Mouse (Mus musculus) CH12.LX (cell line): ENCODE data around the gene Vmn1r224. TPM values are rescaled to one million over a fixed set of nuclear protein-coding genes. Genes with fewer than 3 reads are reported as not detected.

Source experiments
- DNase-seq: peaks from one replicate; pipeline ENCODE4 v3.0.0-alpha.2; 2013; ENCODE audit errors: extremely low read depth
- H3K27ac ChIP-seq: 2 replicates; pipeline ENCODE4 v1.5.1; 2012; ENCODE audit warnings: low read depth, mild to moderate bottlenecking, control low read depth, moderate library complexity; ENCODE audit not compliant: insufficient read depth
- H3K27me3 ChIP-seq: replicated peaks from 2 replicates; pipeline ENCODE3; 2012; ENCODE audit warnings: inconsistent platforms
- H3K36me3 ChIP-seq, 2 experiments: replicated peaks in 1 of 2; 2 replicates each; pipeline versions ENCODE3 to v1.6.1; 2012; ENCODE audit warnings: inconsistent platforms in 1 of 2, low read length in 1 of 2, mild to moderate bottlenecking in 1 of 2, mixed read lengths in 1 of 2, moderate library complexity in 1 of 2; ENCODE audit not compliant: control insufficient read depth in 1 of 2, insufficient read depth in 1 of 2
- H3K4me1 ChIP-seq, 2 experiments: 2 replicates each; pipeline ENCODE4 v1.6.1; 2012; ENCODE audit warnings: inconsistent platforms in 1 of 2, moderate library complexity in 1 of 2; ENCODE audit not compliant: insufficient read depth in 2 of 2, control insufficient read depth in 1 of 2
- H3K4me2 ChIP-seq: 2 replicates; pipeline ENCODE4 v1.6.1; 2012; ENCODE audit warnings: low read depth, mild to moderate bottlenecking, control low read depth; ENCODE audit not compliant: poor library complexity, insufficient read depth, severe bottlenecking
- H3K4me3 ChIP-seq, 3 experiments: fragments of 150-350 bp in 1 of 3; sonication (generic) in 1 of 3; replicated peaks in 1 of 3; 2 replicates each; pipeline versions ENCODE3 to v1.5.1; 2011 to 2012; ENCODE audit warnings: low read depth in 2 of 3, low read length in 2 of 3, mild to moderate bottlenecking in 2 of 3, moderate library complexity in 2 of 3, control low read depth in 1 of 3, improper control_type of control experiment in 1 of 3, inconsistent platforms in 1 of 3, mixed read lengths in 1 of 3; ENCODE audit not compliant: poor library complexity in 1 of 3
- H3K79me2 ChIP-seq: replicated peaks from 2 replicates; pipeline ENCODE4 v1.6.1; 2012; ENCODE audit warnings: mild to moderate bottlenecking, moderate library complexity; ENCODE audit not compliant: control insufficient read depth, poor library complexity, insufficient read depth, severe bottlenecking; ENCODE audit errors: extremely low read depth
- H3K9ac ChIP-seq: 2 replicates; pipeline ENCODE4 v1.6.1; 2012; ENCODE audit warnings: low read depth, mild to moderate bottlenecking, control low read depth, moderate library complexity; ENCODE audit not compliant: insufficient read depth
- H3K9me3 ChIP-seq: replicated peaks from 2 replicates; pipeline ENCODE3; 2012; ENCODE audit warnings: low read length, inconsistent platforms, mixed read lengths
- BHLHE40 ChIP-seq: IDR thresholded peaks from 2 replicates; pipeline ENCODE4 v1.6.1; 2011; ENCODE audit warnings: mild to moderate bottlenecking, low read depth, low read length, improper control_type of control experiment
- CHD2 ChIP-seq: IDR thresholded peaks from 2 replicates; pipeline ENCODE4 v1.6.1; 2011; ENCODE audit warnings: low read length, improper control_type of control experiment
- CTCF ChIP-seq, 2 experiments: IDR thresholded peaks in 1 of 2; conservative IDR thresholded peaks in 1 of 2; 2 replicates each; pipeline ENCODE4 v1.5.1; 2011 to 2012; ENCODE audit warnings: low read depth in 2 of 2, low read length in 2 of 2, improper control_type of control experiment in 1 of 2, inconsistent platforms in 1 of 2, mild to moderate bottlenecking in 1 of 2, moderate library complexity in 1 of 2
- E2F4 ChIP-seq: IDR thresholded peaks from 2 replicates; pipeline ENCODE4 v1.6.1; 2011; ENCODE audit warnings: low read depth, low read length, improper control_type of control experiment; ENCODE audit not compliant: insufficient replicate concordance
- ELF1 ChIP-seq: IDR thresholded peaks from 2 replicates; pipeline ENCODE4 v1.6.1; 2014; ENCODE audit warnings: low read depth, mild to moderate bottlenecking, inconsistent platforms, low read length, improper control_type of control experiment
- GABPA ChIP-seq: IDR thresholded peaks from 2 replicates; pipeline ENCODE4 v1.6.1; 2012; ENCODE audit warnings: low read depth, low read length, improper control_type of control experiment, inconsistent platforms; ENCODE audit not compliant: insufficient replicate concordance
- JUN ChIP-seq: IDR thresholded peaks from 2 replicates; pipeline ENCODE4 v1.6.1; 2011; ENCODE audit warnings: low read depth, mild to moderate bottlenecking, low read length, improper control_type of control experiment, moderate library complexity; ENCODE audit not compliant: insufficient read depth
- KAT2A ChIP-seq: IDR thresholded peaks from 2 replicates; pipeline ENCODE4 v1.6.1; 2012; ENCODE audit warnings: low read length, improper control_type of control experiment, inconsistent platforms; ENCODE audit not compliant: insufficient replicate concordance
- MAFK ChIP-seq: IDR thresholded peaks from 2 replicates; pipeline ENCODE4 v1.6.1; 2011; ENCODE audit warnings: low read length, improper control_type of control experiment; ENCODE audit not compliant: insufficient replicate concordance
- MAX ChIP-seq: IDR thresholded peaks from 2 replicates; pipeline ENCODE4 v1.6.1; 2011; ENCODE audit warnings: low read length, improper control_type of control experiment
- MEF2A ChIP-seq: IDR thresholded peaks from 2 replicates; pipeline ENCODE4 v1.6.1; 2014; ENCODE audit warnings: low read depth, mild to moderate bottlenecking, inconsistent platforms, low read length, improper control_type of control experiment, borderline replicate concordance
- MXI1 ChIP-seq: IDR thresholded peaks from 2 replicates; pipeline ENCODE4 v1.6.1; 2011; ENCODE audit warnings: mild to moderate bottlenecking, low read depth, low read length, improper control_type of control experiment
- MYC ChIP-seq: IDR thresholded peaks from 2 replicates; pipeline ENCODE4 v1.6.1; 2011; ENCODE audit warnings: low read depth, mild to moderate bottlenecking, improper control_type of control experiment, low read length
- NELFE ChIP-seq: IDR thresholded peaks from 2 replicates; pipeline ENCODE4 v1.6.1; 2011; ENCODE audit warnings: low read depth, low read length, improper control_type of control experiment
- NRF1 ChIP-seq: IDR thresholded peaks from 2 replicates; pipeline ENCODE4 v1.6.1; 2014; ENCODE audit warnings: low read depth, mild to moderate bottlenecking, inconsistent platforms, low read length, improper control_type of control experiment, moderate library complexity
- PAX5 ChIP-seq: IDR thresholded peaks from 2 replicates; pipeline ENCODE4 v1.6.1; 2012; ENCODE audit warnings: low read length, inconsistent platforms, mixed read lengths
- POLR2A ChIP-seq: IDR thresholded peaks from 2 replicates; pipeline ENCODE4 v1.6.1; 2011; ENCODE audit warnings: low read depth, mild to moderate bottlenecking, improper control_type of control experiment, low read length
- POLR2AphosphoS2 ChIP-seq: IDR thresholded peaks from 2 replicates; pipeline ENCODE4 v1.6.1; 2011; ENCODE audit warnings: low read depth, low read length, improper control_type of control experiment
- RAD21 ChIP-seq: IDR thresholded peaks from 2 replicates; pipeline ENCODE4 v1.6.1; 2011; ENCODE audit warnings: low read depth, mild to moderate bottlenecking, low read length, improper control_type of control experiment, moderate library complexity
- SMC3 ChIP-seq: IDR thresholded peaks from 2 replicates; pipeline ENCODE4 v1.6.1; 2011; ENCODE audit warnings: low read depth, low read length, improper control_type of control experiment
- TBP ChIP-seq: conservative IDR thresholded peaks from 2 replicates; pipeline ENCODE4 v1.6.1; 2011; ENCODE audit warnings: low read depth, low read length, improper control_type of control experiment
- TCF12 ChIP-seq: IDR thresholded peaks from 2 replicates; pipeline ENCODE4 v1.6.1; 2014; ENCODE audit warnings: low read depth, mild to moderate bottlenecking, inconsistent platforms, low read length, improper control_type of control experiment
- UBTF ChIP-seq: IDR thresholded peaks from 2 replicates; pipeline ENCODE4 v1.6.1; 2012; ENCODE audit warnings: low read depth, mild to moderate bottlenecking, inconsistent platforms, low read length, improper control_type of control experiment, moderate library complexity
- USF1 ChIP-seq: IDR thresholded peaks from 2 replicates; pipeline ENCODE4 v1.6.1; 2014; ENCODE audit warnings: low read depth, mild to moderate bottlenecking, inconsistent platforms, low read length, improper control_type of control experiment
- ZC3H11A ChIP-seq: IDR thresholded peaks from 2 replicates; pipeline ENCODE4 v1.6.1; 2012; ENCODE audit warnings: low read depth, mild to moderate bottlenecking, inconsistent platforms, low read length, improper control_type of control experiment
- ZMIZ1 ChIP-seq: IDR thresholded peaks from 2 replicates; pipeline ENCODE4 v1.6.1; 2012; ENCODE audit warnings: low read depth, mild to moderate bottlenecking, inconsistent platforms, low read length, improper control_type of control experiment
- ZNF384 ChIP-seq: IDR thresholded peaks from 2 replicates; pipeline ENCODE4 v1.6.1; 2012; ENCODE audit warnings: low read depth, low read length, improper control_type of control experiment, inconsistent platforms
- dilution Hi-C: fragments of 300-500 bp; cut with MboI; formaldehyde crosslinking; loops from 2 replicates; pipeline ENCODE4 v1.14.3; 2020; ENCODE audit warnings: low sequenced_read_pairs; ENCODE audit not compliant: extremely low pct_unique_long_range_greater_than_20kb, extremely low pct_ligation_motif_present
- in situ Hi-C: fragments of 300-500 bp; cut with MboI; formaldehyde crosslinking; loops from 3 replicates; pipeline ENCODE4 v1.14.3; 2019; ENCODE audit warnings: low sequenced_read_pairs, low pct_ligation_motif_present, low pct_unique_long_range_greater_than_20kb, mixed read lengths
- polyA plus RNA-seq: library from polyadenylated mRNA; unstranded; fragments of >175 nt; gene quantifications from 2 replicates; pipeline ENCODE4 v1.2.1, GENCODE M21; 2012; ENCODE audit warnings: low read depth; ENCODE audit not compliant: insufficient read length
- total RNA-seq, 2 experiments: library from RNA; depleted of rRNA; stranded (reverse); fragments of 300-350 nt in 1 of 2; fragments of >200 nt in 1 of 2; gene quantifications; 2 replicates each; pipeline ENCODE4 v1.2.3; 2012 to 2014

The Vmn1r224 gene
- total RNA-seq (2012; rRNA removed) (not detected in 2 replicates), total RNA-seq (2014; rRNA removed) (not detected in 2 replicates), polyA plus RNA-seq (not detected in 2 replicates)

- in situ Hi-C loops = no loop called here
- dilution Hi-C loops = no loop called here
- Histone ChIP-seq H3K27me3 (no peaks in the 10 kb centered on the region), H3K4me2 (no peak within 1 kb of the TSS), H3K27ac (no peak within 1 kb of the TSS), H3K9ac (no peak within 1 kb of the TSS), H3K9me3 (no peaks in the 10 kb centered on the region), H3K4me3 (no peak within 1 kb of the TSS), H3K36me3 (no peaks in the 10 kb centered on the region), H3K79me2 (no peaks in the 10 kb centered on the region), H3K4me1 (no peaks in the 10 kb centered on the region)
- TF ChIP-seq ZC3H11A (no peak), MAFK (no peak), MXI1 (no peak), RAD21 (no peak), MAX (no peak), BHLHE40 (no peak), ELF1 (no peak), PAX5 (no peak), NRF1 (no peak), POLR2AphosphoS2 (no peak), ZNF384 (no peak), CHD2 (no peak), USF1 (no peak), E2F4 (no peak)
- no peak for DNase-seq
Observed at GRCm38 (mm10) chr17:20413846-20414245, at the start of gene Vmn1r224. Gene Vmn1r224, plus strand, starts transcription at chr17:20414146.

- Histone ChIP-seq H3K79me2 (no peaks in the 10 kb centered on the region), H3K4me2 (no peak overlapping the region), H3K27ac (no peak overlapping the region), H3K4me3 (no peak overlapping the region), H3K27me3 (no peaks in the 10 kb centered on the region), H3K9ac (no peak overlapping the region), H3K36me3 (no peaks in the 10 kb centered on the region)
- in situ Hi-C loops = no loop called here
- dilution Hi-C loops = no loop called here
- peak; percentile 1 for DNase-seq
- no peak for TF ChIP-seq MAX
- TF ChIP-seq POLR2A = no peak
- no peak for TF ChIP-seq MYC
- no peak for TF ChIP-seq USF1
- TF ChIP-seq UBTF = no peak
- TF ChIP-seq ZMIZ1 = no peak
- no peak for TF ChIP-seq JUN
- TF ChIP-seq TBP = no peak
- peak in 1 of 2 experiments; percentile 38; a peak in 2 of 4 replicates for TF ChIP-seq CTCF (conservative IDR thresholded peaks at IDR 0.05 in 1 of 2, IDR thresholded peaks at IDR 0.05 in 1 of 2; ENCODE audit: low read depth in 2 of 2, low read length in 2 of 2)
- TF ChIP-seq TCF12 = no peak
- no peak for TF ChIP-seq ZC3H11A
- no peak for TF ChIP-seq GABPA
- no peak for TF ChIP-seq ELF1
- peak; percentile 33 for TF ChIP-seq SMC3
- TF ChIP-seq KAT2A = no peak
- TF ChIP-seq MEF2A = no peak
- TF ChIP-seq RAD21 = peak; percentile 37
- TF ChIP-seq NELFE = no peak
- TF ChIP-seq CHD2 = no peak
- TF ChIP-seq, all 38 proteins: peak for 3
- Histone ChIP-seq H3K4me1 (no peaks in the 10 kb centered on the region), H3K9me3 (peaks cover 8% of the 10 kb centered on the region)
Observed at GRCm38 (mm10) chr17:20399105-20399504, 14.8 kb upstream of the Vmn1r224 start.
